Mouse (Mus musculus): ENCODE measurements around the gene Mef2c. TPM values are rescaled to one million over a fixed set of nuclear protein-coding genes. Genes with fewer than 3 reads are reported as not detected.

Mef2c gene
- polyA plus RNA-seq (2014; fragmentation: Nextera tagmentation; extraction: Ambion mirVana) = 126 and 130 TPM in 2 replicates

DNA sequence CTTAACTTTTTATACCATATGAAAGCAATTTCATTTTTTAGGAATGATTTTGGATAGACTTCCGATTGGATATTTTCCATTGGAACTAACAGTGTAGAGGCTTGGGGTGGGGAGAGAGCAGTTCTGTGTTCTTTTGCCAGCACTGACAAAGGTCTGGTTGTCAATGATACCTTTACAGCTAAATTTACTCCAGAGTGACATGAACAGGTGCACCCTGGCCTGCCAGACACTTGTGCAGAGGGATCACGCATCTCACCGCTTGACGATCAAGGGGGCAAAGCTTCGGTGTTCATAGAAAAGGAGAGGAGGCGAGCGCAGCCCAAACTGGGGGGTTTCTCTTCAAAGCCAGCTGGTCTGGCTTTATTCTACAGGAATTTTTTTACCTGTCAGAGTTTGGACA is at the start of gene Mef2c:
Gene Mef2c, plus strand, starts transcription at position 116 of the 400 bp plus-strand sequence.
- Histone ChIP-seq H3K27ac (ENCODE audit: low read depth, low read length) (no peak within 1 kb of the TSS), H3K9me3 (replicated peaks; ENCODE audit: control insufficient read depth, low read length) (no peaks in the 10 kb centered on the region), H3K4me3 (ENCODE audit: low read depth, low read length) (no peak within 1 kb of the TSS), H3K36me3 (ENCODE audit: control insufficient read depth, insufficient read depth, low read length) (no peaks in the 10 kb centered on the region), H3K4me1 (ENCODE audit: control insufficient read depth, insufficient read depth, low read length) (no peaks in the 10 kb centered on the region), H3K9ac (ENCODE audit: low read depth, low read length) (no peak within 1 kb of the TSS), H3K27me3 (ENCODE audit: control insufficient read depth, insufficient read depth, low read length) (no peaks in the 10 kb centered on the region), H3K4me2 (no peak within 1 kb of the TSS)
- ATAC-seq (replicated peaks; ENCODE audit: insufficient number of reproducible peaks, low FRiP score, low TSS enrichment) = no peak
- WGBS (ENCODE audit: insufficient replicate concordance) = 87% methylated on average over 7 of the region's 7 CpGs

DNA sequence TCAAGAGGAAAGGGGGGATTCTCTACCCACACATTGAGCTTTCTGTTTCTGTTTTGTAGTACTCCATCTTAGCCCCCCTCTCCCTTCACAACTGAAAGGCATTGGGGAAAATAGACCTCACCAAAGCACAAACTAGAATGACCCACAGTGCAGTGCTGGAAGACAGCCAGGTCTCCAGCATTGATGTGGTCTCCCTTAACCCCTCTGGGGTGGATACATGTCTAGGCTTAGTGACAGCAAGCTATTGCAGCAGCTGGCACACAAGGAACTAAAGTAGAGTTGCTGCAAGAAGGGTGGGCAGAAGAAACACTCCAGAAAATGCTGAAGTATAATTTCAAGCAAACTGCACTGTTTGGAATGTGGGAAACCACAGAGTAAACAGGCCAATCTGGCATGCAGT is 45.1 kb upstream of the Mef2c start:
- Histone ChIP-seq H3K27me3 (ENCODE audit: control insufficient read depth, insufficient read depth, low read length) (no peaks in the 10 kb centered on the region), H3K4me3 (ENCODE audit: low read depth, low read length) (no peak overlapping the region), H3K36me3 (ENCODE audit: control insufficient read depth, insufficient read depth, low read length) (no peaks in the 10 kb centered on the region), H3K9ac (ENCODE audit: low read depth, low read length) (no peak overlapping the region), H3K27ac (ENCODE audit: low read depth, low read length) (no peak overlapping the region), H3K4me1 (ENCODE audit: control insufficient read depth, insufficient read depth, low read length) (no peaks in the 10 kb centered on the region), H3K4me2 (no peak overlapping the region), H3K9me3 (replicated peaks; ENCODE audit: control insufficient read depth, low read length) (no peaks in the 10 kb centered on the region)
- no peak for ATAC-seq (replicated peaks; ENCODE audit: insufficient number of reproducible peaks, low FRiP score, low TSS enrichment)

DNA sequence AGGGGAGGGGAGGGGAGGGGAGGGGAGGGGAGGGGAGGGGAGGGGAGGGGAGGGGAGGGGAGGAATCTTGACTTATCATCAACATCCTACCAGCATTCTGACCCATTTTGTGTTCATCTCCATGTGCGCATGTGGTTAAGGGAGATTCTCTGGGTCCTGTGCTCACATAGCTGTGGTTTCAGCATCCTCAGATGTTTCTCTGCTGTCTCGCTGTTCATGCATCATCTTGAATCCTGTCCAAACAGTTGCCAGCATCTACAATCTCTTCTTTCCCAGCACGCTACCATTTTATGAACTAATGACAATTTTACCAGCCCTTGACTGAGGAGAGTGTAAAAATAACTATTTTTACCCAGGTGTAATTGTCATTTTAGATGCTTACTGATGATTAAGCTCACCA is 44.2 kb upstream of the Mef2c start:
- Histone ChIP-seq H3K9me3 (replicated peaks; ENCODE audit: control insufficient read depth, low read length) (no peaks in the 10 kb centered on the region), H3K4me1 (ENCODE audit: control insufficient read depth, insufficient read depth, low read length) (no peaks in the 10 kb centered on the region), H3K9ac (ENCODE audit: low read depth, low read length) (no peak overlapping the region), H3K4me3 (ENCODE audit: low read depth, low read length) (no peak overlapping the region), H3K4me2 (no peak overlapping the region), H3K27ac (ENCODE audit: low read depth, low read length) (no peak overlapping the region), H3K36me3 (ENCODE audit: control insufficient read depth, insufficient read depth, low read length) (no peaks in the 10 kb centered on the region), H3K27me3 (ENCODE audit: control insufficient read depth, insufficient read depth, low read length) (no peaks in the 10 kb centered on the region)
- ATAC-seq (replicated peaks; ENCODE audit: insufficient number of reproducible peaks, low FRiP score, low TSS enrichment) = no peak
- WGBS (ENCODE audit: insufficient replicate concordance) = 91% methylated on average over 3 of the region's 3 CpGs

DNA sequence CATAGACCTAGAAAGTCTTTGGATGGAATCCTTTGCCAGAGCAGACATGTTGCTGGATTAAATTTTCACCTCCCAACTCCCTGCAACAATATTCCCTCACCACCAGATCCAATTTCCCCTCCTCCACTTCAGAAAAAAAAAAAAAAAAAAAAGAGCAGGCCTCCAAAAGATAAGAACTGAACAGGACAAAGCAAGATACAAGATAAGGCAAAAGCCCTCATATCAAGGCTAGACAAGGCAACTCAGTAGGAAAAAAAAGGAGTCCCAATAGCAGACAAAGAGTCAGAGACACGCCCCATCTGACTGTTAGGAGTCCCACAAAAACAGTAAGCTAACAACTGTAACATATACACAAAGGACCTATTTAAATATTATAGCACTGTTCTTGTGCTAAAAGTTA is 43.2 kb upstream of the Mef2c start:
- no peaks in the 10 kb centered on the region for H3K36me3 ChIP-seq (ENCODE audit: control insufficient read depth, insufficient read depth, low read length)
- no peak overlapping the region for H3K4me2 ChIP-seq
- no peaks in the 10 kb centered on the region for H3K9me3 ChIP-seq (replicated peaks; ENCODE audit: control insufficient read depth, low read length)
- H3K27me3 ChIP-seq (ENCODE audit: control insufficient read depth, insufficient read depth, low read length) = no peaks in the 10 kb centered on the region
- no peak overlapping the region for H3K9ac ChIP-seq (ENCODE audit: low read depth, low read length)
- ATAC-seq (replicated peaks; ENCODE audit: insufficient number of reproducible peaks, low FRiP score, low TSS enrichment) = no peak
- H3K4me1 ChIP-seq (ENCODE audit: control insufficient read depth, insufficient read depth, low read length) = no peaks in the 10 kb centered on the region
- WGBS (ENCODE audit: insufficient replicate concordance) = 40% methylated on average over 1 of the region's 1 CpGs
- H3K4me3 ChIP-seq (ENCODE audit: low read depth, low read length) = no peak overlapping the region
- H3K27ac ChIP-seq (ENCODE audit: low read depth, low read length) = no peak overlapping the region

DNA sequence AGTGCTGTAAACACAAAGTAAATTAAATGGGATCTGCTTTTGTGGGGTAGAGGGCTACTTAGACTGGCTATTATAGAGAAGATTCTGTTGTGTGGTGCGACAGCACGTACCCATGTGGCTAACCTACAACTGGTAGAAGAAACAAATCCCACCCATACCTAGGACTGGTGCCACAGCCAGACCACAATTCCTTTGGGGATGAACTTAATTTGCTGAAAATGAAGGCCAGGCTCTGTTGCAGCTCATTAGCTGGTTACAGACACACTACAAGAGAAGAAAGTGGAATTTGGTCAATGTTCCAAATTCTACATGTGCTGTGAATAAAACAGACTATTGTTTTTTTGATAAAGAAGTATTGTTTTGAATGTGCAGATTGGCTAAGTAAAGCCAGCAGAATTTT is 42.3 kb upstream of the Mef2c start:
- H3K4me3 ChIP-seq (ENCODE audit: low read depth, low read length) = no peak overlapping the region
- H3K4me2 ChIP-seq = no peak overlapping the region
- H3K27ac ChIP-seq (ENCODE audit: low read depth, low read length) = no peak overlapping the region
- 91% methylated on average over 2 of the region's 2 CpGs for WGBS (ENCODE audit: insufficient replicate concordance)
- H3K4me1 ChIP-seq (ENCODE audit: control insufficient read depth, insufficient read depth, low read length) = no peaks in the 10 kb centered on the region
- no peak overlapping the region for H3K9ac ChIP-seq (ENCODE audit: low read depth, low read length)
- no peaks in the 10 kb centered on the region for H3K27me3 ChIP-seq (ENCODE audit: control insufficient read depth, insufficient read depth, low read length)
- no peak for ATAC-seq (replicated peaks; ENCODE audit: insufficient number of reproducible peaks, low FRiP score, low TSS enrichment)
- H3K9me3 ChIP-seq (replicated peaks; ENCODE audit: control insufficient read depth, low read length) = no peaks in the 10 kb centered on the region
- no peaks in the 10 kb centered on the region for H3K36me3 ChIP-seq (ENCODE audit: control insufficient read depth, insufficient read depth, low read length)

GRCm38 (mm10) chr13:83466756-83467155 is 37.1 kb upstream of the Mef2c start:
- Histone ChIP-seq H3K9ac (ENCODE audit: low read depth, low read length) (no peak overlapping the region), H3K4me3 (ENCODE audit: low read depth, low read length) (no peak overlapping the region), H3K4me1 (ENCODE audit: control insufficient read depth, insufficient read depth, low read length) (no peaks in the 10 kb centered on the region), H3K27ac (ENCODE audit: low read depth, low read length) (no peak overlapping the region), H3K9me3 (replicated peaks; ENCODE audit: control insufficient read depth, low read length) (no peaks in the 10 kb centered on the region), H3K4me2 (no peak overlapping the region), H3K36me3 (ENCODE audit: control insufficient read depth, insufficient read depth, low read length) (no peaks in the 10 kb centered on the region), H3K27me3 (ENCODE audit: control insufficient read depth, insufficient read depth, low read length) (no peaks in the 10 kb centered on the region)
- no peak for ATAC-seq (replicated peaks; ENCODE audit: insufficient number of reproducible peaks, low FRiP score, low TSS enrichment)
- 84% methylated on average over 5 of the region's 5 CpGs for WGBS (ENCODE audit: insufficient replicate concordance)

DNA sequence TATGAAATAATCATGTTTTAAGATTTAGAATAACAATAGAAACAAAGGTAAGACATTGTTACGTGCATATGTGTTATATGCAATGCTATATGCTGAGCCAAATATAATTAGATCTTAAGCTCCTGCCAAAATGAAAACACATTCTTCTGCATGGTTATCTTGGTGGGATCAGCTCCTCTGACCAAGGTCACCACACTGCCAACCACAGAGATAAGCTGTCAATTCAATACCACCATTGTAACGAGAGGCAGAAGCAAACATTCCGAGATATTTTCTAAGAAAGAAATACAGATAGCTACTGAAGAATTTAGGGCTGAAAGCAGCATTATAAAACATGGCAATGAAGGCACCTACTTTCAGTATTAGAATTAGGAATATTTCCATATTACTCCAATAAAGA is 35.0 kb upstream of the Mef2c start:
- Histone ChIP-seq H3K4me2 (no peak overlapping the region), H3K9me3 (replicated peaks; ENCODE audit: control insufficient read depth, low read length) (no peaks in the 10 kb centered on the region), H3K27me3 (ENCODE audit: control insufficient read depth, insufficient read depth, low read length) (no peaks in the 10 kb centered on the region), H3K27ac (ENCODE audit: low read depth, low read length) (no peak overlapping the region), H3K36me3 (ENCODE audit: control insufficient read depth, insufficient read depth, low read length) (no peaks in the 10 kb centered on the region), H3K4me1 (ENCODE audit: control insufficient read depth, insufficient read depth, low read length) (no peaks in the 10 kb centered on the region), H3K4me3 (ENCODE audit: low read depth, low read length) (no peak overlapping the region), H3K9ac (ENCODE audit: low read depth, low read length) (no peak overlapping the region)
- ATAC-seq (replicated peaks; ENCODE audit: insufficient number of reproducible peaks, low FRiP score, low TSS enrichment) = no peak
- WGBS (ENCODE audit: insufficient replicate concordance) = 55% methylated on average over 3 of the region's 3 CpGs

- no peak overlapping the region for H3K9ac ChIP-seq (ENCODE audit: low read depth, low read length)
- no peak for ATAC-seq (replicated peaks; ENCODE audit: insufficient number of reproducible peaks, low FRiP score, low TSS enrichment)
- 66% methylated on average over 2 of the region's 2 CpGs for WGBS (ENCODE audit: insufficient replicate concordance)
- H3K4me3 ChIP-seq (ENCODE audit: low read depth, low read length) = no peak overlapping the region
- no peak overlapping the region for H3K4me2 ChIP-seq
- H3K27me3 ChIP-seq (ENCODE audit: control insufficient read depth, insufficient read depth, low read length) = no peaks in the 10 kb centered on the region
- H3K36me3 ChIP-seq (ENCODE audit: control insufficient read depth, insufficient read depth, low read length) = no peaks in the 10 kb centered on the region
- H3K4me1 ChIP-seq (ENCODE audit: control insufficient read depth, insufficient read depth, low read length) = no peaks in the 10 kb centered on the region
- no peaks in the 10 kb centered on the region for H3K9me3 ChIP-seq (replicated peaks; ENCODE audit: control insufficient read depth, low read length)
- no peak overlapping the region for H3K27ac ChIP-seq (ENCODE audit: low read depth, low read length)
These were observed 30.1 kb upstream of the Mef2c start for GRCm38 (mm10) chr13:83473755-83474154.

DNA sequence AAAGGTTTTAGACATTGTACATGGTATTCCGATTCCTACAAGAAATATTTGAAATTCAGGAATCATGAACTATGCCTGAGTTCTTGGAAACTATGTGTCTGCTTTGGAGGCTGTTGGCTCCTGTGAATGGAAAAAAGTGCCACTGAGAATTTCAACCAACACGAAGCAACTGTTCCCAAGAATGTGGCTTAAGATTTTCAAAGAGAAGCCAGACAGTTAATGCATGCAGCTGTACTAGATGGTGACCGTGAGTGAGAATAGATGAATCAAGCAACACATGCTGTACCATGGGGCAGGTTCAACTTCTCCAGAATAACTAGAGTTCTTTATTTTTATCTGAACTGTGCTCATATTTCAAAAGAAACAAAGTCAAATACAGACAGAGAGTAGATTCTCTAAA is 23.4 kb upstream of the Mef2c start:
- H3K9ac ChIP-seq (ENCODE audit: low read depth, low read length) = no peak overlapping the region
- no peaks in the 10 kb centered on the region for H3K27me3 ChIP-seq (ENCODE audit: control insufficient read depth, insufficient read depth, low read length)
- H3K9me3 ChIP-seq (replicated peaks; ENCODE audit: control insufficient read depth, low read length) = no peaks in the 10 kb centered on the region
- ATAC-seq (replicated peaks; ENCODE audit: insufficient number of reproducible peaks, low FRiP score, low TSS enrichment) = no peak
- H3K27ac ChIP-seq (ENCODE audit: low read depth, low read length) = no peak overlapping the region
- 56% methylated on average over 3 of the region's 3 CpGs for WGBS (ENCODE audit: insufficient replicate concordance)
- H3K36me3 ChIP-seq (ENCODE audit: control insufficient read depth, insufficient read depth, low read length) = no peaks in the 10 kb centered on the region
- 0 out of 2 replicates have a peak, but pooled peaks cover 3% of the 10 kb centered on the region for H3K4me1 ChIP-seq (ENCODE audit: control insufficient read depth, insufficient read depth, low read length)
- no peak overlapping the region for H3K4me3 ChIP-seq (ENCODE audit: low read depth, low read length)
- no peak overlapping the region for H3K4me2 ChIP-seq
